Mouse (Mus musculus) heart, postnatal 25 days (tissue): Measurements from ENCODE around the gene H2al1d. TPM values are rescaled to one million over a fixed set of nuclear protein-coding genes. Genes with fewer than 3 reads are reported as not detected.
"Not testable (repeated sequence)": the region's sequence is repeated elsewhere in the genome, so short reads cannot be mapped to it uniquely, and the experiment has no call there.

Source experiments
- DNase-seq: peaks from one replicate; pipeline ENCODE4 v3.0.0; 2022; ENCODE audit warnings: low spot score
- intact Hi-C: fragments of 180-260 bp; cut with DNase I; formaldehyde crosslinking; loops from one replicate; pipeline ENCODE4 v1.15.1; 2025
- total RNA-seq, 2 experiments: library from RNA; stranded (reverse); gene quantifications; 2 replicates each; pipeline ENCODE4 v1.2.3; 2021

H2al1d gene
- total RNA-seq: not detected

DNA sequence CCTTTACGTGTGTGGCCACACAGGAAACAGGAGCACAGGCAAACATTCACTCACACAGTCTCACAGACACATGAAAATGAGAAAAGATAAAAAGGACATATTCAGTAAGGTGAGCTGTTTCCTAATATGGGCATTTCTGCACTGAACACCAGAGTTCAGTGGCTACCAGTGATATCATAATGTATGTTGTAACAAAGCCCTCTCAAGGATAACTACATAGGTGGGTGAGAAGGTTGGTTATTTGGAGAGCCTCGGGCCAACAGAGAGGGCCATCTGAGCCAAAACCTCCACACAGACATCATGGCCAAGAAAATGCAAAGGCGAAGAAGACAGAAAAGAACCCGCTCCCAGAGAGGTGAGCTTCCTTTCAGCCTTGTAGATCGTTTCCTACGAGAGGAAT lies at the start of gene H2al1d:
Gene H2al1d (plus strand): TSS at position 301 of the 400 bp plus-strand sequence.
- DNase-seq, intact Hi-C loops: not testable (repeated sequence)

DNA sequence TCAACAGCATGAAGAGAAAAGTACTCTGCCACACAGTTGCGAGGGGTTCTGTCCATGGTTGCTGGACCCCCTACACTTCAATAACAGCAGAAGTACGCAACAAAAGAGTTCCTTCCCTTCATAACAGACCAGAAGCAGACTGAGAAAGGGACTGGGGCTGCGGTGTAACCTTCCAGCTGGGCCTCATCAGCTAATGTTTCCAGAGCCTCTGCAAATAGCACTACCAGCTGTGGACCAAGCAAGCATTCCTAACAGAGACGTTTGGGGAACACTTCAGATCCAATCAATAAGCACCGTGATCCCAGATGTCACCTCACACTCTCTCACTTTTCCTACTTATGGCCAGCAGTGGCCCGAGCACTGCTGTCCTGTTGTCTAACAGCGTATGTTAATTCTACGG lies 43.7 kb upstream of the H2al1d start:
- intact Hi-C loops: loop anchor here (10.0 kb wide), 1 partner anchor 100 kb away; no protein-coding TSS in a partner anchor
- no peak for DNase-seq

GRCm38 (mm10) chrX:11267791-11268190 lies 40.8 kb upstream of the H2al1d start:
- peak; percentile 8 for DNase-seq
- intact Hi-C loops: loop anchor here (10.0 kb wide), 1 partner anchor 97 kb away; no protein-coding TSS in a partner anchor

- intact Hi-C loops: loop anchor here (10.0 kb wide), 1 partner anchor 96 kb away; no protein-coding TSS in a partner anchor
- DNase-seq: no peak
These were observed 39.5 kb upstream of the H2al1d start for GRCm38 (mm10) chrX:11269074-11269473.

- no peak for DNase-seq
- intact Hi-C loops: no loop called here
These were observed 35.4 kb upstream of the H2al1d start for GRCm38 (mm10) chrX:11273190-11273589.

DNA sequence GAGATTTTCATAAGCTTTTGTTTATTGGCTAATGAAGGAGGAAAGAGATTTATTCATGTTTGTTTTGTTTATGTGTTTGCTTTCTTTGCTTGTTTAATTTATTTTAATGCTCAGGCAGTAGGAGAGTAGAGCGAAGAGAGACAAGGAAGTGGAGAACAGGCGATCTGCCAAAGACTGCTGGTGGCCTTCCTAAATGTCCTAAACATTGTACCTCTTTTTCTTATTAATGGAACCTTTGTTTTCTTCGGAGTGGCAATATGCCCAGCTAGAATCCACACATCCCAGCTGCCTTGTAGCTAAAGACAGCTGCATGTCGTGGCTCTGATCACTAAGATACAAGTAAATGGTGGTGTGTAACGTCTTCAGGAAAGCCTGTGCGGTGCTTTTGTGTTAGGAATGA lies 31.5 kb upstream of the H2al1d start:
- intact Hi-C loops: no loop called here
- DNase-seq: no peak

DNA sequence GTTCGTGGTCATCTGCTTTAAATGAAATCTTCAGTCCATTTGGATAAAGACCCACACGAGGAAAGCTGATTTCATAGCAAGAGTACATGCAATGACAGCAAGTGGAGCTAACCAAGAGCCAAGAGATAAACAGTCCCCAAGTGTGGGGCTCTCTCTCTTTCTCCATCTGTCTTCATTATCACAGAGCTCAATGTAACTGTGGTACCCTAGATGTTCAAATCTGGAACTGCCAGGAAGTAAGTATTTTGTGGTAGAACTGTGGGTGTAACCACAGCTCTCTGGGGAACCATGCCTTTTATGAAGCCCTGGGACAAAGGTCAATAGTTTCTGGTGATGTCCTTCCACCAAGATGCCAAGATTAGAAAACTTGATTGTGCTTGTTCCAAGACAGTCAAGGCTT lies 27.9 kb upstream of the H2al1d start:
- intact Hi-C loops: loop anchor here (10.0 kb wide), 1 partner anchor 56 kb away; no protein-coding TSS in a partner anchor
- DNase-seq: no peak

DNA sequence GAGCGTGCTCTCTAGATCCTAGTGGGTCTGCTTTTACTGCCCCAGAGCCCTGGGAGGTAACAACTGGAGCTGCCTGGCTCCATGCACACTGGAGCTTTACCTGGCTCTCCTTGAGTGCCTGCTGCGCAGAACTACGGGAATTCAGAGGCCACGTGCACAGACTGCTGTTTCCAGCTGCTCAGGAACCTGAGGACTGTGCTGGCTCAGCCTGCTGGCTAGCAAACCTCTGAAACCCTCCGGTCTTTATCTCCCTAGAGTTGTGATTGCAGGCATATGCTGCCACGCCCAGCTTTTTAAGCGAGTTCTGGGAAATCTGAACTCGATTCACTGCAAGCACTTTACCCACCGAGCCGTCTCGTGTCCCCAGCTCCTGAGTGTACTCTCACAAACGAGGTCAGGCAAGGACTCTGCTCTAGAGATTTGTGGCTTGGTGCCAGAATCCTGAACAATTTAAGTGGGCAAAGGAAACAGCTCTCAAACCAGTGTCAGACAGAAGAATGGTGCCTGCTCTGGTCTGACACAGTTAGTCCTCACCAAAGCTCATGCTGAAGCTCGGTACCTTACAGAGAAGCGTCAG lies 20.2 kb upstream of the H2al1d start:
- no peak for DNase-seq
- intact Hi-C loops: loop anchor here (10.0 kb wide), 1 partner anchor 64 kb away; no protein-coding TSS in a partner anchor

DNA sequence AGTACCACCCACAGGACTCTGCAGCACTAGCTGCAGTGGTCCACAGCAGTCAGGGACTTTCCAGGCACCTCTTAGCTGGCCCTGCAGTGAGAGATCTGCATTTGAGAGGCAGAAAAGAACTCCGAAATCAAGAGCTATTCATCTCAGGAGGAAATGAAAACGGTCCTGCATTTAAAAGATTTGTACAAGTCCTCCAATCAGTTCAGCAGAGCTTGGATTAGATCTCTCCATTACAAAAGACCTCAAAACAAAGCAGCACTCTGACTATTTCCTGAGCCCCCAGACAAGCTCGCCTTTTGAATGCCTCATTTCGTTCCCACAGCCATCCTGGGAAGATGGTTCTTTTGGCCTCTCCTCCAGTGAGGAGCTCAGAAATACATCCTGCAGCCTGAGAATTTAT lies 19.4 kb upstream of the H2al1d start:
- intact Hi-C loops: loop anchor here (10.0 kb wide), 1 partner anchor 64 kb away; no protein-coding TSS in a partner anchor
- no peak for DNase-seq

GRCm38 (mm10) chrX:11298957-11299356 lies 9.7 kb upstream of the H2al1d start, which contains the start of gene H2al1a:
TSS of gene H2al1a (plus strand) at chrX:11299257.
- intact Hi-C loops, DNase-seq: not testable (repeated sequence)

DNA sequence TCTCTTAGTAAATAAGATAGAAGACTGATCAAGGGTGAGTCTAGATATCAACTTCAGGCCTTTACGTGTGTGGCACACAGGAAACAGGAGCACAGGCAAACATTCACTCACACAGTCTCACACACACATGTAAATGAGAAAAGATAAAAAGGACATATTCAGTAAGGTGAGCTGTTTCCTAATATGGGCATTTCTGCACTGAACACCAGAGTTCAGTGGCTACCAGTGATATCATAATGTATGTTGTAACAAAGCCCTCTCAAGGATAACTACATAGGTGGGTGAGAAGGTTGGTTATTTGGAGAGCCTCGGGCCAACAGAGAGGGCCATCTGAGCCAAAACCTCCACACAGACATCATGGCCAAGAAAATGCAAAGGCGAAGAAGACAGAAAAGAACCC lies 6.5 kb upstream of the H2al1d start, which contains the start of gene H2al1b:
Gene H2al1b (plus strand): TSS at position 301 of the 400 bp plus-strand sequence.
- DNase-seq, intact Hi-C loops: not testable (repeated sequence)

- DNase-seq, intact Hi-C loops: not testable (repeated sequence)
These were observed 3.3 kb upstream of the H2al1d start, which contains the start of gene H2al1c for GRCm38 (mm10) chrX:11305355-11305754. TSS of gene H2al1c (plus strand) at chrX:11305655.

- DNase-seq, intact Hi-C loops: not testable (repeated sequence)
These were observed 3.0 kb downstream of the H2al1d start, which contains the start of gene H2al1e for GRCm38 (mm10) chrX:11311634-11312033. TSS of gene H2al1e (plus strand) at chrX:11311934.

DNA sequence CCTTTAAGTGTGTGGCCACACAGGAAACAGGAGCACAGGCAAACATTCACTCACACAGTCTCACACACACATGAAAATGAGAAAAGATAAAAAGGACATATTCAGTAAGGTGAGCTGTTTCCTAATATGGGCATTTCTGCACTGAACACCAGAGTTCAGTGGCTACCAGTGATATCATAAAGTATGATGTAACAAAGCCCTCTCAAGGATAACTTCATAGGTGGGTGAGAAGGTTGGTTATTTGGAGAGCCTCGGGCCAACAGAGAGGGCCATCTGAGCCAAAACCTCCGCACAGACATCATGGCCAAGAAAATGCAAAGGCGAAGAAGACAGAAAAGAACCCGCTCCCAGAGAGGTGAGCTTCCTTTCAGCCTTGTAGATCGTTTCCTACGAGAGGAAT lies 6.2 kb downstream of the H2al1d start, which contains the start of gene H2al1f:
Gene H2al1f (plus strand): TSS at position 301 of the 400 bp plus-strand sequence.
- DNase-seq, intact Hi-C loops: not testable (repeated sequence)

DNA sequence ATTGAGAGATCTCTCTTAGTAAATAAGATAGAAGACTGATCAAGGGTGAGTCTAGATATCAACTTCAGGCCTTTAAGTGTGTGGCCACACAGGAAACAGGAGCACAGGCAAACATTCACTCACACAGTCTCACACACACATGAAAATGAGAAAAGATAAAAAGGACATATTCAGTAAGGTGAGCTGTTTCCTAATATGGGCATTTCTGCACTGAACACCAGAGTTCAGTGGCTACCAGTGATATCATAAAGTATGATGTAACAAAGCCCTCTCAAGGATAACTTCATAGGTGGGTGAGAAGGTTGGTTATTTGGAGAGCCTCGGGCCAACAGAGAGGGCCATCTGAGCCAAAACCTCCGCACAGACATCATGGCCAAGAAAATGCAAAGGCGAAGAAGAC lies 9.3 kb downstream of the H2al1d start, which contains the start of gene H2al1g:
Gene H2al1g (plus strand): TSS at position 301 of the 400 bp plus-strand sequence.
- DNase-seq, intact Hi-C loops: not testable (repeated sequence)

DNA sequence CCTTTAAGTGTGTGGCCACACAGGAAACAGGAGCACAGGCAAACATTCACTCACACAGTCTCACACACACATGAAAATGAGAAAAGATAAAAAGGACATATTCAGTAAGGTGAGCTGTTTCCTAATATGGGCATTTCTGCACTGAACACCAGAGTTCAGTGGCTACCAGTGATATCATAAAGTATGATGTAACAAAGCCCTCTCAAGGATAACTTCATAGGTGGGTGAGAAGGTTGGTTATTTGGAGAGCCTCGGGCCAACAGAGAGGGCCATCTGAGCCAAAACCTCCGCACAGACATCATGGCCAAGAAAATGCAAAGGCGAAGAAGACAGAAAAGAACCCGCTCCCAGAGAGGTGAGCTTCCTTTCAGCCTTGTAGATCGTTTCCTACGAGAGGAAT lies 12.6 kb downstream of the H2al1d start, which contains the start of gene H2al1h:
Gene H2al1h (plus strand): TSS at position 301 of the 400 bp plus-strand sequence.
- DNase-seq, intact Hi-C loops: not testable (repeated sequence)

DNA sequence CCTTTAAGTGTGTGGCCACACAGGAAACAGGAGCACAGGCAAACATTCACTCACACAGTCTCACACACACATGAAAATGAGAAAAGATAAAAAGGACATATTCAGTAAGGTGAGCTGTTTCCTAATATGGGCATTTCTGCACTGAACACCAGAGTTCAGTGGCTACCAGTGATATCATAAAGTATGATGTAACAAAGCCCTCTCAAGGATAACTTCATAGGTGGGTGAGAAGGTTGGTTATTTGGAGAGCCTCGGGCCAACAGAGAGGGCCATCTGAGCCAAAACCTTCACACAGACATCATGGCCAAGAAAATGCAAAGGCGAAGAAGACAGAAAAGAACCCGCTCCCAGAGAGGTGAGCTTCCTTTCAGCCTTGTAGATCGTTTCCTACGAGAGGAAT lies 15.7 kb downstream of the H2al1d start, which contains the start of gene H2al1i:
Gene H2al1i (plus strand): TSS at position 301 of the 400 bp plus-strand sequence.
- intact Hi-C loops, DNase-seq: not testable (repeated sequence)

DNA sequence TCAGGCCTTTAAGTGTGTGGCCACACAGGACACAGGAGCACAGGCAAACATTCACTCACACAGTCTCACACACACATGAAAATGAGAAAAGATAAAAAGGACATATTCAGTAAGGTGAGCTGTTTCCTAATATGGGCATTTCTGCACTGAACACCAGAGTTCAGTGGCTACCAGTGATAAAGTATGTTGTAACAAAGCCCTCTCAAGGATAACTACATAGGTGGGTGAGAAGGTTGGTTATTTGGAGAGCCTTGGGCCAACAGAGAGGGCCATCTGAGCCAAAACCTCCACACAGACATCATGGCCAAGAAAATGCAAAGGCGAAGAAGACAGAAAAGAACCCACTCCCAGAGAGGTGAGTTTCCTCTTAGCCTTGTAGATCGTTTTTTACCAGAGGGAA lies 18.9 kb downstream of the H2al1d start, which contains the start of gene H2al1j:
Gene H2al1j (plus strand): TSS at position 301 of the 400 bp plus-strand sequence.
- DNase-seq, intact Hi-C loops: not testable (repeated sequence)

- intact Hi-C loops: no loop called here
- no peak for DNase-seq
These were observed 37.1 kb downstream of the H2al1d start for GRCm38 (mm10) chrX:11345762-11346161.

- no peak for DNase-seq
- intact Hi-C loops: no loop called here
These were observed 38.1 kb downstream of the H2al1d start for GRCm38 (mm10) chrX:11346756-11347155.
